Mouse (Mus musculus) lung, postnatal 0 days (tissue): Measurements from ENCODE around the gene Bmp8a.

Experiments used
- CTCF ChIP-seq: IDR thresholded peaks from 2 replicates; pipeline ENCODE4 v1.5.1; 2016; ENCODE audit warnings: antibody characterized with exemption, mild to moderate bottlenecking
- EP300 ChIP-seq: IDR thresholded peaks from 2 replicates; pipeline ENCODE4 v1.6.1; 2016; ENCODE audit warnings: antibody characterized with exemption, mild to moderate bottlenecking, control low read depth

GRCm38 (mm10) chr4:123355941-123356340, 12.9 kb upstream of the Bmp8a start:
- TF ChIP-seq CTCF = no peak
- TF ChIP-seq EP300 = no peak
